Mouse (Mus musculus): Measurements from ENCODE around the gene Olfr212.
"Not testable (repeated sequence)": the region's sequence is repeated elsewhere in the genome, so short reads cannot be mapped to it uniquely, and the experiment has no call there.

Olfr212 gene

DNA sequence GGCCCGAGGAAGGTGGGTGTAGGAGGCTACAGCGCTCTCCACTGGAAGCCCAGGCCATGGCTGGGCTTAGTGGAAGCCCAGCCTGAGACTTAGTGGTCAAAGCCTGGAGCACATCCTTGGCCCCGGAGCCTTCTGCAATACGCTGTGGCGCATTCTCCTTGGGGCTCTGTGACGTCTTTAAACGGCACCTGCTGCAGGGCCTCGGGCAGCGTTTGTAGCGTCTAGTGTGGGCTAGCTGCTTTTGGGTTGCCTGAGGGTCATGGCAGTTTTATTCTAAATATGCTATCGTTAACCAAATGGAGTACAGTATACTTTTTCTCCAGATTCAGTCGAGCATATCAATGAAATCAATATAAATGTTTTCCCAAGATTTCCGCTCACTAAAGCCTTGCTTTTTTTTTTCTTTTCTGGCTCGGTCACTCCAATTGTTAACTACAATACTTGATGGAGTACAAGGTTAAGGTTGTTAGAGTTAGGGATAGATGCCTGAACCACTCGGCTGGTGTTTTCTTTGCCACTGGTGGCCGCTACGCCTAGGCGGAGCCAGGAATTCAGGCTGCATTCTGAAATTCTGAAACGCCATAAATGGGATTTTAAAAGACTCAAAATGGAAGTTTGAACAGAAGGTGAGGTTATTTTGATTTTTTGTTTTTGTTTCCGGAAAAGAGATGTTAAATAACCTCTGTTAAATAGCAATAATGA, at the start of gene Olfr212:
Gene Olfr212 (plus strand): TSS at position 215 of the 702 bp plus-strand sequence.
- not testable (repeated sequence) for DNase-seq

DNA sequence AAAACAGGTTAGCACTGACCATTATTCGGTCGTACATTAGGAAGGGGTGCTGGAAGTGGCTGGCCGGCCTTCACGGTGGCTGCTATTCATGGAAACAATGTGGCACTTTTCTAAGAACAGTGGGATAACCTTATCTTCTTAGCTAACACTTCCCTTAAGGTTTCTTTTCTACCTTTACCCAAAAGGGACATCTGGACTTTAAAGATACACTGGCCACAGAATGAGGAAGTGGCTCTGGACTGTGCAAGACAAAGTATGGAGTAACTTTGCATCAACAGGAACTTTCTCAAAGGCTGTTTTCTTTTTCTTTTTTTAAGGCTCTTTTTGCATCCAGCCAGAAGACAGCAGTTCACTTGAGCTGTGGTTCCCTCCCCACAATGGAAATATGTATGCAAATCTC, 47.6 kb upstream of the Olfr212 start:
- DNase-seq, result no peak

- no peak for DNase-seq
These were observed 47.1 kb upstream of the Olfr212 start for GRCm38 (mm10) chr6:116459232-116459631.

- peak; percentile 29 for DNase-seq
These were observed 45.6 kb upstream of the Olfr212 start, which contains the start of gene Alox5 for GRCm38 (mm10) chr6:116460544-116461283. Alox5 (minus strand) TSS chr6:116461178.

DNA sequence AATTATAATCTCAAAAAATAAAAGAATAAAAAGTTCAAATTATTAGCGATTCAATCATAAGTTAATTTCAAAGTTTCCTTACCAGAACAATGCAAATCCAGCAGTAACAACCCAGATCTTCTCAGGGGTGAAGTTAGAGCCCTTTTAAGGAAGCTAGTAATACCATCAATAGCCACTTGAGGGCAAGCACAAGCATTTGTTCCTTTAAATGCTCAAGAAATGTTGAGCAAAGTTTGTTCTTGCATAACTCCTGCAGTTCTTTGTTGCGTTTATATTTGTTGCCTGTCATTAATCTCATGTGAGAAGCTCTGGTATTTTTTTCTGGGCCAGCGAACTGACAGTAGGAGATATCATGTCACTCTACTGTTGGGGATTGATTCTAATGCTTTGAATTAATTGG, 38.2 kb upstream of the Olfr212 start:
- no peak for DNase-seq

- no peak for DNase-seq
These were observed 21.2 kb upstream of the Olfr212 start for GRCm38 (mm10) chr6:116485081-116485480.

GRCm38 (mm10) chr6:116486833-116487232, 19.5 kb upstream of the Olfr212 start:
- DNase-seq, result no peak

DNA sequence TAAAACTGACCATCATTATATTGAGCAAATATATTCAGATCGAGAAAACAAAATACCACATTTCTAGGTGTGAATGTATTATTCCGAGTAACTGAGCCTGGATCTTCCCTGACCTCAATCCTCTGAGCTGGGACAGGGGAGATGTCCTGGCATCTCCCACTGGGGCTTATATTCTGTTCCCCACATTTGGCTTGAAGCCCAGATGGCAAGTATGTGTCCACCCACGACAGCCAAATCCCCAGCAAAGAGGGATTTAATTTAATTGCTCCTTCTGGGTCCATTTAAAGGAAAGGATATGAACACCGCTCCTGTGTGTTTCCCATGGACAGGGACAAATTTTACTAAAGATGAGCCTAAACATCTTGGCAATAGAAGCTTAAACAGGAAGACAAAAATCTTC, 17.5 kb upstream of the Olfr212 start, which contains the start of gene Olfr211:
Gene Olfr211 (plus strand): TSS at position 301 of the 400 bp plus-strand sequence.
- DNase-seq, result no peak

DNA sequence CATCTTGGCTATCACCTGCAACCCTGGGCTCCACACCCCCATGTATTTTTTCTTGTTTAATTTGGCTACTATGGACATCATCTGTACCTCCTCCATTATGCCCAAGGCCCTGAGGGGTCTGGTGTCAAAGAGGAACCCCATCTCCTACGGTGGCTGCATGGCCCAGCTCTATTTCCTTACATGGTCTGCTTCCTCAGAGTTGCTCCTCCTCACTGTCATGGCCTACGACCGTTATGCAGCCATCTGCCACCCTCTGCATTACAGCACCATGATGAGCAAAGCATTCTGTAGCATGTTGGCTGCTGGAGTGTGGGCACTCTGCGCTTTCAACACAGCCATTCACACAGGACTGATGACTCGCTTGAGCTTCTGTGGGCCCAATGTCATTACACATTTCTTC, 12.6 kb upstream of the Olfr212 start:
- no peak for DNase-seq

DNA sequence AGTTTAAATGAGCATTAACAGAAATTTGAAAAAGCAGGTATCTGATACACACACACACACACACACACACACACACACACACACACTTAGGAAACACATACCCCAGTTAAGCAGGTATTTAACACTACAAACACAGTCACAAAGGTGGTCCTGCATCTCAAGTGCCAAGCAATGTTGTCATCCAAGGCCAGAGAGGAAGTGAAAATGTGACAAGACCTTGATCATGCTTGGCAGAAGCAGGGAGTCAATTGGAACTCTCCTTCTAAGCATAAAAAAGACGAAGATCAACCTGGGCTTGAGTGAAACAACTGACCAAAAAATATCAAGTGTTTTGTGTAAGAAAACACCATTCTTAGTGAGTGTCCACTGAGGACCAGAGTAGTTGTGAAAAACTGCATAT, 10.4 kb upstream of the Olfr212 start:
- DNase-seq, result no peak

DNA sequence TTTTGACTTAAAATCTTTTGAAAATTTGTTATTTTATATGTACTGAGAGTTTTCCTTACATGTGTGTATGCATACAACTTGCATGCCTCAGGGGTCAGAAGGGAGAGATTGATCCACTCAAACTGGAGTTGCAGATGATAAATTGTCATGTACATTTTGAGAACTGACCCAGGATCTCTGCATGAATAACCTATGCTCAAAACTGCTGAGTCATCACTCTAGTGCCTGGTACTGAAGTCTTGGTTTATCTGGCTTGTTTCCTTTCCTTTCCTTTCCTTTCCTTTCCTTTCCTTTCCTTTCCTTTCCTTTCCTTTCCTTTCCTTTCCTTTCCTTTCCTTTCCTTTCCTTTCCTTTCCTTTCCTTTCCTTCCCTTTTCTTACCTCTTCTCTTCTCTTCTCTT, 8.5 kb downstream of the Olfr212 start:
- no peak for DNase-seq

GRCm38 (mm10) chr6:116538156-116538555, 31.8 kb downstream of the Olfr212 start, which contains the start of gene Olfr213:
Olfr213 (plus strand) TSS chr6:116538456.
- DNase-seq, result no peak

DNA sequence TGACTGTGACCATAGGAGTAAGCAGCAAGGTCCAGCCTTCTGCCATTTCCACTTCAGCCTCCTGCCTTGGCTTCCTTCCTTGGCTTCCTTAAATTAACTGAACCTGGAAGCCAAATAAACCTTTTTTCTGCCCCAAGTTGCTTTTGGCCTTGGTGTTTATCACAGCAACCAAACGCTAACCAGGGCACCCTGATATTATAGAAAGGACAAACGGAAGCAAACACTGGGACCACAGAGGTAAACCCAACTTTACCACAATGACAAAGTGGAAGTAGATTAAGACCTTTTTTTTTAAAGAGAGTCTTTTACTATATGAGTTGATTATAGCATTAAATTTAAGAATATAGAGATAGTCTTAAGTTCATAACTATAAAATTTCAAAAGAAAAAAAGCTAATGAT, 36.2 kb downstream of the Olfr212 start:
- no peak for DNase-seq

GRCm38 (mm10) chr6:116550841-116551240, 44.5 kb downstream of the Olfr212 start, which contains the start of gene Gm5580:
Gm5580 (plus strand) TSS chr6:116551141.
- not testable (repeated sequence) for DNase-seq

DNA sequence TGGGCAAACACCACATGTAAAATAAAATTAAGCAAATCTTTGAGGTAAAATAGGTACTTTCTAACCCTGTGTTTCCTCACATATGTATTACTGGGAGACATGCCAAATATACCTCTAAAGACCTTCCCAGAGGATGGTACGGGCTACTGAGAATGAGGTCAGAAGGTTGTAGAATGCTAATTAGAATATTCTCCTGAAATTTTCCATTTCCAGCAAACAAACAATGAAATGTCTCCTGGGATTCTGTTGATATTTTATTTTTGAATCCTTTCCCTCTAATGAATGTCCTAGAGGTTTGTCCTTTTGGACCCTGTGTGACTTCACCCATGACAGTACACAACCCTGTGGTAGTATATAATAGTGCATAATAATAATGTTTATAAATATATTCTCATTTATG, 47.6 kb downstream of the Olfr212 start, which contains the start of gene Olfr214:
Gene Olfr214 (plus strand): TSS at position 301 of the 400 bp plus-strand sequence.
- DNase-seq, result no peak

- no peak for DNase-seq
These were observed 48.6 kb downstream of the Olfr212 start for GRCm38 (mm10) chr6:116554952-116555351.

All from layer of hippocampus, adult 9-11 months (tissue).